Mouse (Mus musculus): ENCODE data around the gene Dgka.

- TF ChIP-seq CTCF (IDR thresholded peaks at IDR 0.05; ENCODE audit: borderline replicate concordance, insufficient read depth, low read length) (no peak), POLR2A (IDR thresholded peaks at IDR 0.05; ENCODE audit: low read depth, low read length) (no peak)
These were observed 28.8 kb downstream of the Dgka start for GRCm38 (mm10) chr10:128715559-128716537.
